Mouse (Mus musculus) E14TG2a.4 (cell line): ENCODE results near the gene Mboat2.

Experiments used
- CTCF ChIP-seq: conservative IDR thresholded peaks from 2 replicates; pipeline ENCODE4 v1.5.1; 2014; ENCODE audit warnings: low read length
- NANOG ChIP-seq: IDR thresholded peaks from 2 replicates; pipeline ENCODE4 v1.6.1; 2014; ENCODE audit warnings: borderline replicate concordance, low read length, mixed read lengths
- POU5F1 ChIP-seq: IDR thresholded peaks from 2 replicates; pipeline ENCODE4 v1.6.1; 2014; ENCODE audit warnings: low read length, borderline replicate concordance

GRCm38 (mm10) chr12:24872689-24873088 lies 42.0 kb downstream of the Mboat2 start:
- TF ChIP-seq CTCF (no peak), NANOG (no peak), POU5F1 (no peak)
